Mouse (Mus musculus): ENCODE data around the gene Gm20767. TPM values are rescaled to one million over a fixed set of nuclear protein-coding genes. Genes with fewer than 3 reads are reported as not detected.
"Not testable (repeated sequence)": the region's sequence is repeated elsewhere in the genome, so short reads cannot be mapped to it uniquely, and the experiment has no call there.

Gm20767 gene
- polyA plus RNA-seq (2015; fragmentation: Nextera tagmentation; extraction: Ambion mirVana): not detected in 2 replicates

DNA sequence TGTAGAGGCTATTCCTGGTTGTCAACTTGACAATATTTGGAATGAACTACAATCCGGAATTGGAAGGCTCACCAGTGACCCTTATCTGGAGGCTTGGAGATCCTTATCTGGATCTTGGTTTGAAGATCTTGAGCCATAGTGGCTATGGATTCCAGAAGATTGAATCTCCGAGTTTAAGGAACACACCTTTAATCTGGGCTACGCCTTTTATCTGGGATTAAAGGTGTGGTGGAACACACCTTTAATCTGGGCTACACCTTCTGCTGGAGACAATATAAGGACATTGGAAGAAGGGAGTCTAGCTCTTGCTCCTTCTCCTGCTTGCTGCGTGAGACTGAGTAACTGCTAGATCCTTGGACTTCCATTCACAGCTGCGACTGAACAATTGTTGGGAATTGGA is at the start of gene Gm20767:
Gm20767 (plus strand) TSS at position 301 of the 400 bp plus-strand sequence.
- H3K9me3 ChIP-seq; H3K4me1 ChIP-seq; H3K27me3 ChIP-seq; H3K27ac ChIP-seq; ATAC-seq (ENCODE audit: low FRiP score, low read depth); H3K4me3 ChIP-seq; H3K9ac ChIP-seq; H3K36me3 ChIP-seq; H3K4me2 ChIP-seq (replicated peaks): not testable (repeated sequence)
- 87% methylated on average over 2 of the region's 5 CpGs for WGBS

GRCm38 (mm10) chr13:120092950-120093349 is 47.1 kb upstream of the Gm20767 start:
- H3K4me3 ChIP-seq; H3K36me3 ChIP-seq; H3K4me2 ChIP-seq (replicated peaks); H3K9ac ChIP-seq; H3K27ac ChIP-seq; H3K27me3 ChIP-seq; ATAC-seq (ENCODE audit: low FRiP score, low read depth); H3K4me1 ChIP-seq; H3K9me3 ChIP-seq: not testable (repeated sequence)
- no CpG with 5 or more reads among the region's 13 CpGs for WGBS

- H3K27ac ChIP-seq, H3K9ac ChIP-seq, H3K4me1 ChIP-seq, H3K27me3 ChIP-seq, H3K9me3 ChIP-seq, H3K36me3 ChIP-seq: not testable (repeated sequence)
- ATAC-seq (ENCODE audit: low FRiP score, low read depth): peak; percentile 85
- Histone ChIP-seq H3K4me2 (replicated peaks) (peak overlapping the region; percentile 49), H3K4me3 (peak overlapping the region; percentile 28)
- WGBS: under 1% methylated on average over 26 of the region's 38 CpGs
These were observed 43.7 kb upstream of the Gm20767 start for GRCm38 (mm10) chr13:120096241-120096937.

DNA sequence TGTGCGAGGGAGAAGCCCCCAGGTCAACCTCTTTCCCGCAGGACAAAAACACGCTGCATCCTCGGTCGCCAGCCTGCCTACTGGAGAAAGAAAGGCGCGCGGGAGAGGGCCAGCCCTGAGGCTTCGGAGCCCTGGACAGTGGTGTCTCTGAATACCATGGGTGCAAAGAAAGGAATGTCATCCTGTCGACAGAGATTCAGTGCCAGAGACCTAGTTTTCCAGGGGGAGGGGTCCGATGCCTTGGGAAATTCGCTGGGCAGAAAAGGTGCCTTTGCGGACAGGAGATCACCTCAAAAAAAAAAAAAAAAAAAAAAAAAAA is 43.1 kb upstream of the Gm20767 start:
- WGBS: 2% methylated on average over 7 of the region's 13 CpGs
- H3K27me3 ChIP-seq, H3K9me3 ChIP-seq, H3K4me1 ChIP-seq, H3K27ac ChIP-seq, H3K36me3 ChIP-seq, H3K9ac ChIP-seq: not testable (repeated sequence)
- ATAC-seq (ENCODE audit: low FRiP score, low read depth): peak; percentile 42
- H3K4me2 ChIP-seq (replicated peaks): 0 out of 2 replicates have a peak overlapping the region, but pooled peaks have one; percentile 27
- H3K4me3 ChIP-seq: peak overlapping the region; percentile 21; the same call in 1 of the 2 replicates

DNA sequence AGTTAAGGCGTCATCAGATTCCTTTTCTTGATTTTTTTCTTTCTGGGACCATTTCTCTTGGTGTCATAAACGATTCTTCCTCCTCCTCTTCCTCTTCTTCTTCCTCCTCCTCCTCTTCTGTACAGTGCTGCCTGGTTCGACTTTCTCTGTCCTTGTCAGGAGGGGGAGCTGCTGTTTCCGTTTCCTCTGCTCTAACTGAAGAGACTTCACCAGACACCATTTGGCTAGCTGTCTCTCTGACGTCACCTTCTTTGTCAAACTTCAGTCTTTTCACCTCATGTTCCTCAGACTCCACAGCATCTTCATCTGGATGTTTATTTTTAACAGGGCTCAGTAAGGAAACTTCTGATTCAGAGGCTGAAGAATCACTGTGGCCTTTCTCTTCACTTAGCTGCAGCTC is 40.7 kb upstream of the Gm20767 start:
- not testable (repeated sequence) for H3K9me3 ChIP-seq; H3K4me3 ChIP-seq; ATAC-seq (ENCODE audit: low FRiP score, low read depth); H3K4me2 ChIP-seq (replicated peaks); H3K27me3 ChIP-seq; H3K4me1 ChIP-seq; H3K36me3 ChIP-seq; H3K9ac ChIP-seq; H3K27ac ChIP-seq
- no CpG with 5 or more reads among the region's 5 CpGs for WGBS

GRCm38 (mm10) chr13:120106504-120106903 is 33.5 kb upstream of the Gm20767 start:
- H3K36me3 ChIP-seq; H3K9ac ChIP-seq; H3K4me3 ChIP-seq; H3K27ac ChIP-seq; H3K27me3 ChIP-seq; H3K9me3 ChIP-seq; ATAC-seq (ENCODE audit: low FRiP score, low read depth); H3K4me2 ChIP-seq (replicated peaks); H3K4me1 ChIP-seq: not testable (repeated sequence)
- no CpG with 5 or more reads among the region's 5 CpGs for WGBS

DNA sequence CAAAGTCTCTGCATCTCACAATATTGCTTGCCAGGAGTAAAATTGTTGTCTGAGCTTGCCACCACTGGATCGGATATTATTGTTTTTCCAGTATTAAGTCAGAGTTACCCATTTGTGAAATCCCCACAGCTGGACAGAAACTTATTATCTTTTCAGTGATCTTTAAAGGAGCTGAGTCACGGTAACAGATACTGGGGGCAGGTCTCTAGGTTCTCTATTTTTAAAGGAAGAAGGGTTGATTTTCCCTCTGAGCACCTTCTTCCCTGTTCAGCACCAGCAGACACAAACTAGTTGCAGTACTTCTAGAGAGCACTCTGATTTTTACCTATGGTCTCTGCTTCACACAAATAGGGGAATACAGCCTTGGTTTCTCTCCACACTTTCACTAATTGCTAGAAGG is 33.0 kb upstream of the Gm20767 start:
- not testable (repeated sequence) for H3K36me3 ChIP-seq; H3K4me1 ChIP-seq; H3K9ac ChIP-seq; H3K4me3 ChIP-seq; ATAC-seq (ENCODE audit: low FRiP score, low read depth); H3K4me2 ChIP-seq (replicated peaks); H3K9me3 ChIP-seq; H3K27me3 ChIP-seq; H3K27ac ChIP-seq
- 77% methylated on average over 2 of the region's 2 CpGs for WGBS

DNA sequence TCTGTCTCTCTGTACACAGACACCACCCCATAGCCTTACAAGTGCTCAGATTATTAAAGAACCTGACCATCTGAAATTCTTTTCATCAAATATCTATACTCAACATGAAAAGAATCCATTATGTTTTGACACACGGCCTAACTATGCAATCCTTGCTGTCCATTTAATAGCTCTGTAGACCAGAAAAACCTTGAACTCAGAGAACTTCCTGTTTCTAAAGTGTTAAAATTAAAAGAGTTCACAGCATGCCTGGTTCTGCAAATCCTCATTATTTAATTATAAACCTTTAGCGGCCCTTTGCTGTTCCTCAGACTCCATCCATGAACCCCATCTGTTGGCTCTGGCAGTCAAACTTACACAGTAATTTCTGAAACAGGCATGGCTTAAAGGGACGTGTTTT is 2.3 kb downstream of the Gm20767 start:
- not testable (repeated sequence) for H3K9me3 ChIP-seq; ATAC-seq (ENCODE audit: low FRiP score, low read depth)
- 68% methylated on average over 2 of the region's 3 CpGs for WGBS

GRCm38 (mm10) chr13:120149660-120150407 is 9.8 kb downstream of the Gm20767 start:
- H3K27ac ChIP-seq; H3K4me1 ChIP-seq; H3K36me3 ChIP-seq; ATAC-seq (ENCODE audit: low FRiP score, low read depth); H3K9me3 ChIP-seq; H3K9ac ChIP-seq; H3K27me3 ChIP-seq; H3K4me2 ChIP-seq (replicated peaks); H3K4me3 ChIP-seq: not testable (repeated sequence)
- WGBS: 51% methylated on average over 3 of the region's 4 CpGs

More for the DNA sequence above, 2.3 kb downstream of the Gm20767 start:
- H3K4me3 ChIP-seq; H3K27me3 ChIP-seq; H3K4me2 ChIP-seq (replicated peaks); H3K9ac ChIP-seq; H3K4me1 ChIP-seq; H3K27ac ChIP-seq; H3K36me3 ChIP-seq: not testable (repeated sequence)

GRCm38 (mm10) chr13:120150589-120150988 is 10.5 kb downstream of the Gm20767 start:
- H3K4me3 ChIP-seq; H3K27me3 ChIP-seq; H3K4me2 ChIP-seq (replicated peaks); H3K4me1 ChIP-seq; ATAC-seq (ENCODE audit: low FRiP score, low read depth); H3K9me3 ChIP-seq; H3K36me3 ChIP-seq; H3K9ac ChIP-seq; H3K27ac ChIP-seq: not testable (repeated sequence)
- 70% methylated on average over 3 of the region's 3 CpGs for WGBS

- not testable (repeated sequence) for ATAC-seq (ENCODE audit: low FRiP score, low read depth); H3K27ac ChIP-seq; H3K36me3 ChIP-seq; H3K4me1 ChIP-seq; H3K9me3 ChIP-seq; H3K4me2 ChIP-seq (replicated peaks); H3K9ac ChIP-seq; H3K27me3 ChIP-seq; H3K4me3 ChIP-seq
- 41% methylated on average over 5 of the region's 5 CpGs for WGBS
These were observed 28.3 kb downstream of the Gm20767 start for GRCm38 (mm10) chr13:120168301-120168700.

DNA sequence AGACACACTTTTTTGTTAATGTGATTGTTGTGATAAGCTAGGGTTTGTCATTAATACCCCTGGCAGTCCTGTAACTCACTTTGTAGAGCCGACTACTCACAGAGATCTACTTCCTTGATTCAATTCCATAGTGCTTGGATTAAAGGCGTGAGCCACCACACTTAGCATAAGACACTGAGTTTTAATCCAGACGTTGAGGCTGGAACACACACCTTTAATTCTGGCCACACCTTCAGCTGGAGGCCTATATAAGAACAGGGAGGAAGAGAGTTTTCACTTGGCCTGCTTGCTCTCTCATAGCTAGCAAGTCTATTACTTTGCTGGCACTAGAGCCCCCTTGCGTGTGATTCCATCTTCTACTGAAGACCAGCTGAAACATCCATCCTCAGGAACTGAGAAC is 32.1 kb downstream of the Gm20767 start, which contains the start of gene Gm21818:
Gm21818 (plus strand) TSS at position 301 of the 400 bp plus-strand sequence.
- WGBS: 81% methylated on average over 4 of the region's 4 CpGs
- H3K9me3 ChIP-seq; H3K4me2 ChIP-seq (replicated peaks); H3K36me3 ChIP-seq; H3K4me1 ChIP-seq; ATAC-seq (ENCODE audit: low FRiP score, low read depth); H3K27ac ChIP-seq; H3K4me3 ChIP-seq; H3K27me3 ChIP-seq; H3K9ac ChIP-seq: not testable (repeated sequence)

Measured in limb, embryonic 13.5 days (tissue).